Mouse (Mus musculus) neutrophil, adult 5-6 weeks (primary cell): ENCODE data around the gene Fam228b. TPM values are rescaled to one million over a fixed set of nuclear protein-coding genes. Genes with fewer than 3 reads are reported as not detected.
"Not testable (repeated sequence)": the region's sequence is repeated elsewhere in the genome, so short reads cannot be mapped to it uniquely, and the experiment has no call there.

Experiments used
- ATAC-seq: fragments of 151-379, 151-347 bp; 2 replicates; pipeline ENCODE4 v1.8.0; 2017; ENCODE audit warnings: mild to moderate bottlenecking, moderate TSS enrichment; ENCODE audit not compliant: insufficient number of reproducible peaks, poor library complexity, low FRiP score, severe bottlenecking; ENCODE audit errors: extremely low read depth
- total RNA-seq: library from RNA; stranded (forward); fragments of 200-1000 nt; gene quantifications from 2 replicates; pipeline ENCODE4 v1.2.3, GENCODE M21; 2017

Gene Fam228b
- 0.49 and 0.70 TPM in 2 replicates for total RNA-seq

DNA sequence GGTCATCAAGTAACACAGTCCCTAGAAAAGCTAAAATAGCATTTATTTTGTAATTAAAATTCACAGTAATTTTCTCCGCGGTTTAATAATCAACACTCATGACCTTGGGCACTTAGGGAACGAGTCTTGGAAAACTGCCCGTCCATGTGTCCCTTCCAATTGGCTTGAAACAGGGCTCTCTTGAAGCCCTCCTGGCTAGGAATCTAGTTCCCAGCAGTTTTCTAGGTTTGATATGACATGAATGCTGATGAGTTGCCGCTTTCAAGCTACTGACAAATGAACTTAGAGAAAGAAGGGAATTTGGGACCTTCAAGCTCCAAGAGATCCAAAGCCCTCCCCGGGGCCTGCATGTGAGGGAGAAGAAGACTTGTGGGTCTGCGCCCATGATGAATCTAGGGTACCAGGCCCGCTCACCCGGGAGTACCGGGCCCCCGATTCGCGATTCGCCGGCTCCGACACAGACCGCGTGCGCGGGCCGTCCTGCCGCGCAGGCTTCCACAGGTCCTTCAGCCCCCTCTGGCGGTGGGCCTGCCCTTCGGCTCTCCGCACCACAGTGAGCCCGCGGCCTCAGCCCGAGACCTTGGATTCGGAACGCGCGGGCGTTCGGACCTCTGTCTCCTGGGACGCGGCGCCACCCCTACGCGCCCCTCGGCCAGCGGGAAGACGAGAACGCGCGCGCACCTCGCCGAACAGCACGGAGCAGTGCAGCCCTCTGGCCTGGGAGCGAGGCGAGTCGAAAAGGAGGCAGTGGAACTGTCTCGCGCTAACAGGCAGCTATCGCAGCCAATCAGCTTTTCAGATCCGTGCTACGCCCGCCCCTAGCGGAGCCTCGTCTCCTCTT, at the start of gene Fam228b, which contains the start of gene Pfn4:
Fam228b (minus strand) TSS at position 776 of the 841 bp plus-strand sequence.
Pfn4 (plus strand) TSS at position 531 of the 841 bp plus-strand sequence.
- peak; percentile 89 for ATAC-seq

DNA sequence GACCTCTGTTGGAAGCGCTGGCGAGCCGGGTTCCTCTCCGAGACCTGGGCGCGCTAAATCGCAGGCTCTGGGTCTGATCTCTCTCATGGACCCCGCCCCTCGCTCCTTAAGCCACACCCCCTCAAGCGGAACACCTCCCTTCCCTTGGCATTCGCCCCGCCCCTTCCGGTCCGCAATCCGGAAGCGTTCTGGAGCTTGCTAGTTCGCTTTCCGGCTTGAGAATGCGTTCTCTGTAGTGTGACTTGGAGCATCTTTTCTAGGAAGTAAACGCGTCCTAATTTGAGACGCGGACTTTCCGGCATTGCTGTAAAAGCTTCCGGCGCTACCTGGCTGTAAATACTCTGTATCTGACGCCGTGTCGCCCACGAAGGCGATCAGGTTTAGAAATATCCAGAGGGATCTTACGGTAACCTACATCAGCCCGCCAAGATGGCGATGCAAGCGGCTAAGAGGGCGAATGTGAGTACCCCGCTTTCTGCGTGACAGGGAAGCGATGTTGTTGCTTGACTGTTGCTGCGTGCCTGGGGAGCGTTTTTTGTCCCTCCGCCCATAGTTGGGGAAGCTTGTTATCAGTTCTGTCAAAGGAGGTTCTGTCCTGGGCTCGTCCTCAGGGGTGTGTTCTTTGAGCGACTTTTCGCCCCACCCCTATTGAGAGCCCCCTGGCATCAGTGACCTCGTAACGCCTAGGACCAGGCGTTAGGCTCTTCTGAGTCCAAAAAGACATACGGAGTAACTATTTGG, 48.5 kb upstream of the Fam228b start, which contains the start of gene Sf3b6:
Sf3b6 (plus strand) TSS at position 184 of the 741 bp plus-strand sequence.
- ATAC-seq, result peak; percentile 98

DNA sequence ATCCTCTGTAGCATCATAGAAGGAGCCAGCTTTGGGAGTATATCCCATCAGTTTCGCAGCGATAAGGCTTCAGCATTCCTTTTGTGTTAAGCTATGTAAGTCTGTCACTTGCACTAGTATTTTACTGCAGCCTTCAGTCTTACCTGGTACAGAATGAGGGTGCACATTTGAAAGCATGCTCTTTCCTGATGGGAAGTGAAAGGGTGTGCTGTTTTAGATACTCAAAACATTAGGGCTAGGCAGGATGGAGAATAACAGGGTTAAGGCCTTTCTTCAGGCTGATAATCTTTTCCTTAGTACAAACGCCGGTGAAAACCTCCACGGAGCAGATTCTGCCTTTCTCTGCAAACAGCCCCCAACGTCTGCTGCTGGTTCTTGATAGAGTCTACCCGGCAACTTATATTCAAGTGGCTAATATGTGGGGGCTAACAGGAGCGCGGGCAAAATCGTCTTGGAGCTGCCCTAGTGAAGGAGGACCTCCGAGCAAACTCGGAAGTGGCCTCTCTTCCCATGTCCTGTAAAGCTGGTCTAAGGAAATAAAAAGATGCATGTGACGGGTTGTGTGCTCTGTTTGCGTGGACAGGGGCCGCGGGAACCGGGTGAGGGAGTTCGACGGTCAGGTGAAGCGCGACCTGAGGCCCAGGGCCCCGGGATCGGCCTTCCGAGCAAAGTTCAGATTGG, 47.8 kb upstream of the Fam228b start:
- no peak for ATAC-seq

DNA sequence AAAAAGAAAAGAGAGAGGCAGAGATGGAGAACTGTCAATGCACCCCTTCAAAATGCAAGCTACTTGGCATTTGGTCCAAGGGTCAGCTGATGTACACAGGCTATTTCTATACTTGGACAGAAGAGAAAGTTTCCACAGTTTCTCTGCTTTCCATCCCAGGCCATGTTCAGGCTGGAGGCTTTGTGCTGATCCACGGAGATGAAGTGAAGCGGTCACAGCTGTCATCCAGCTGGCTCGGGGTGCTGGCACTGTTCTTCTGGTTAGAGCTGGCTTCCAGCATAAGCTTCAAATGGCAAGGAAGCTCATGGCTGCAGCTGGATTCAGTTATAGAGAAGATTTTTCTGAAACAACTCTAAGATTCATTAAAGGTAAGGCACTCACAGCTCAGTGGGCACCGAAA, 44.6 kb upstream of the Fam228b start:
- ATAC-seq, result no peak

DNA sequence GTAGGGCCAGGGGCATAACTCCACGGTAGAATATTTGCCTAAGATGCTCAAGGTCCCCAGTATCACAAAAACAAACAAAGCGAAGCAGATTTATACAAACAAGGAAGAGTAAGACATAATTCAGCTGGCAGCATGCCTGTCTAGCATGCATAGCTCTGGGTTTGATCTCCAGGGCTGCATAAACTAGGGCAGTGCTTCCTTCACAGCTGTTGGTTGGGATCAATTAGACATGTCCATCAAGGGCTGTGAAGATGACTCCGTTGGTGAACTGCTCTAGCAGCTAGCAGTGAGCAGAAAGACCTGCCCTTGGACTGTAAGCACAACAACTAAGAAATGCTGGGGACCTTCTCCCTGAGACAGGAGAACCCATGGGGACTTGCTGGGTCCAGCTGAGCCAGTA, 42.6 kb upstream of the Fam228b start:
- no peak for ATAC-seq

DNA sequence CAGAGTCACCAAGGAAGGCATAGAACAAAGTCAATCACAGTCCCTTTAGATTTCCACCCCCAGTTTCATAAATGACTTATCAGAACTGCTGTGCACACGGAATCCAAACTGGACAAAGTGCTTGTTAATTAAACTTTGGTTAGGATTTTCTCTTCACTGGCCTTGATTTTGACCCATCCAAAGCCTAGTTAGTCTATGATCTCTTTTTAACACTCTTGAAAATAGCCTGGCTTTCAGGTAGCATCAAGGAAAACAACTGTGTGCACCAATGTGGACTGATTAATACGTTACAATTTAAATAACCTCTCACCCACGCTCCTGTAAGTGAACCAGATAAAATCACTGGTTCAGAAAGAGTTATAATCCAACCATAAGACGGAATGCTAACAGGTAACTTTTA, 42.0 kb upstream of the Fam228b start:
- no peak for ATAC-seq

DNA sequence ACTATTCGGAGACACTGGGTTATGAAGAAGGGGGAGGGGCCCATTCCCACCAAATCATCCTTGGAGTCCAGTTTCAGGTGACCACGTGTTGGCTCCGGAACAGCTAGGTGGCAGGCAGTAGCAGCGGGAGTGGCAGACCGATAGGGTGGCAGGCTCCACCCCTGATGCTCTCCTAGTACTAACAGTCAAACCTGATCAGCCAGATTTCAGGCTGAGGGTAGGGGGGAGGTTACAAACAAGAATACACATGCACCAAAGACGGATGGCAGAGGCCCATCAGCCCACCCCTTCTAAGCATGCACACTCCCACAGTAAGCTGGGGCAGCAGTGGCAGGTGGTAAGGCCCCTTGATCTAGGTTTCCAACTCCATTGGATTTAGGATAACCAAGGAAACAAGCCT, 28.4 kb upstream of the Fam228b start:
- not testable (repeated sequence) for ATAC-seq

DNA sequence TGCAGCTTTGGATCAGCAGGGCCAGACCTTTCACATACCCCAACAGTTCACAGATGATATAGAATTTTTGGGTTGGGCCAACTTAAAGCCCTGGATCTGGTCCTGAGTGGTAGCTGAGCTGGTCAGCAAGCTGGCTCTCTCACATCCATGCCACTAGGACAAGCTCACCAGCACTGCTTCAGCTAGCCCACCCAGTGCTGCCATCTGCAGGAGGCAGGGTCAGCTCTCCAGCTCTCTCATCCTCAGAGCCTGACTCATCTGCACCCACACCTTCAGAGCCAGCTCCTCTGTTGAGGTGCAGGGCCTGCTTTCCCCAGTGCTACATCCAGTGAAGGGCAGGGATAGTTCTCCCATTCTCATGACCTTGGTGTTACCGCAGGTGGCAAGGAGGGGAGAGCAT, 24.7 kb upstream of the Fam228b start:
- ATAC-seq, result no peak

DNA sequence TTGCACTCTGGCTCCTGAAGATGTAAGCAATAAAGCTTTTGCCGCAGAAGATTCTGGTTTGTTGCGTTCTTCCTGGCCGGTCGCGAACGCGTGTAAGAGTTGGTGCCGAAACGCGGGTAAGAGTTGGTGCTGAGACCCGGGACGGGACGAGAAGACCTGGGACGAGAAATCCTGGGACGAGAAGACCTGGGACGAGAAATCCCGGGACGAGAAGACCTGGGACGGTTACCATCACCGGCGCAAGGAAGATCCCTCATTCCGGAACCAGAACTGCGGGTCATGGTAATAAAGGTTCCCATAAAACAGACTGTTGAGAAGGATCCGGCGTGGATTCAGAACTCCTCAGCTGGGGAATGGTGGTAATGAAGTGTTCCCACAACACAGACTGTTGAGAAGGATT, 19.1 kb upstream of the Fam228b start:
- ATAC-seq, result not testable (repeated sequence)

DNA sequence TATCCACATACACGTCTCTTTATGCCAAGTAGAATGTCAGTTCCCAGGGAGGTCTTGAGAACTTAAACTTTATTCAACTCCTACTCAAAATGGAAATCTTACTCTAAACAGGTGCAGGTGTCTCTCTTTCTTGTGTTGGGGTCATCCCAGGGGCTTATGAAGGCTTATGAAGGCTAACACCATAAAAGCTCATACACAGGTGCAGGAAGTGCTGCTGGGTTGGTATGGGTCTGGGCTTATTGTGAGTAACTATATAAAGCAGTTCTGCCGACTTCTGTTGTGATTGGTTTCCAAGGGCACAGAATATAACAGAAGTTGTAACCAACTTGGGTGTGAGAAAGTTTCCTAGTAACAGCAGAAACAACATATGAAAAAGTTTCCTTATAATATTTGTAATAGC, 15.4 kb upstream of the Fam228b start:
- no peak for ATAC-seq

DNA sequence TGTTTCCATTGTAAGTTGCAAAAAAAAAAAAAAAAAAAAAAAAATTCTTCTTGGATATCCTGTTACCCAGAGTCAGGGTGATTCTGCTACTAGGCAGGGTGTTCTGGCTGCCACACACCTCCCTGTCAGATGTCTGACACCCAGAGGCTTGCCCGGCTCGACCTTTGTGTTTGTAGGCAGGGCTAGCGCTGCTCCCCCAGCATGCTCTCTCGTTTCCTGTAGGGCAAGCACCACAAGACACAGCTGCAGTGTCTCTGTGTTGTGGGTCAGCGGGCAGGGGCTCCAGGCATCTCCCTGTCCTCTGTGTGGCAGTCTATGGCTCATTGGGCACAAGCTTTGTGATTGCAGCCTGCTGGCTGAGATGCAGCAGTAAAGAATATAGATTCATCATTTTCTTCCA, 14.5 kb upstream of the Fam228b start:
- no peak for ATAC-seq

DNA sequence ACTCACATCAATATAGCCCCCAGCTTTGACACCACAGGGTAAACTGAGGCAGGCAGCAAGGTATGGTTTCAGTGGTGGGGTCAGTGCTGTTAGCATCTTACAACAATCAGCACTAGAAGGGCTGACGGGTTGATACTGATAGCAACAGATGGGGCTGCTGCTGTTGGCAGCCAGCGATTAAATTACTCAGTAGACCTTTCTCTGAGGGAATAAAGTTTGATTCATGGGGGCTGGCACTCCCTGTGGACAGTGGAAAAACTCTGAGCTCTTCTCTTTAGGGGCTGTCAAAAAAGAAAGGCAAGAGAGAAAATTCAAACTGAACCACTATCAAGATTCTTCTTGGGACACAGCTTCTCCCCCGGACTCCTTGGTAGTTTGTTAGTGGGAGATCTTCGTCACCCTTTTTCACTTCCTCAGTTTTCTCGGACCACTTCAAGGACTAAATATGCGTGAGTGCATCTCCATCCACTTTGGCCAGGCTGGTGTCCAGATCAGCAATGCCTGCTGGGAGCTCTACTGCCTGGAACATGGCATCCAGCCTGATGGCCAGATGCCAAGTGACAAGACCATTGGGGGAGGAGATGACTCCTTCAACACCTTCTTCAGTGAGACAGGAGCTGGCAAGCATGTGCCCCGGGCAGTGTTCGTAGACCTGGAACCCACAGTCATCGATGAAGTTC, 12.8 kb upstream of the Fam228b start:
- not testable (repeated sequence) for ATAC-seq

DNA sequence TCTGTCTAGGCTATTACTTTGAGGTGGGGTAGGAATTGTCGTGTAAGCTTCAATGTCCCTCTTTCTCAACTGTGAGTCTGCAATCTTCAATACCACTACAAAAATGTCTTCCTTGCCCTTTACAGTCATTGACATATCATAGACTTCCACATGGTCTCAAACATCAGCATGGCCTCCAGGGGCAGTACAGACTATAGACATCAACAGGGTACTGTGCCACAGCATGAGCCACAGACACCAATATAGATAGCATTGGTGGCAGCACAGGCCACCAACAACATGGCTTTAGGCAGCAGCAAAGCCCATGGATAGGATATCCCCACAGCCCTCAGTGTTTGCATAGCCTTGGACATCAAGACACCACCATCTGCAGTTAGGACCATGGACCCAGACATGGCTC, 12.2 kb upstream of the Fam228b start:
- ATAC-seq, result no peak

DNA sequence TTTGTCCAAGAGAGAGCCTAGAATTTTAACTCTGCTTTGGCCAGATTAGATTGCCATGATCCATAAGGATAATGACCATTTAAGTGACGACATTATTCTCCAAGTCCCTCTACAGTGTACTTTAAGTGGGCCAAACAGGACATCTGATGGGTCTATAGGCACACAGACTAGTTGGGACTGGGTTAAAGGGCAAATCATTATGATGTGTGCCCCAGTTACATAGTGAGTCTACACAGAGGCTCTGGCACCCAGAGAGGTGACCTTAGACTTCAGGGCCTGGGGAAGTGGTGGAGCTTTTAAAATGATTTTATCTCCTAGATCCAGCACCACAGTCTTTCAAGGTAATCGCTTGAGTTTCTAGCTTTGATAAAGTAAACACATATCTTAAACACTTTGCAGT, 11.2 kb upstream of the Fam228b start:
- no peak for ATAC-seq

DNA sequence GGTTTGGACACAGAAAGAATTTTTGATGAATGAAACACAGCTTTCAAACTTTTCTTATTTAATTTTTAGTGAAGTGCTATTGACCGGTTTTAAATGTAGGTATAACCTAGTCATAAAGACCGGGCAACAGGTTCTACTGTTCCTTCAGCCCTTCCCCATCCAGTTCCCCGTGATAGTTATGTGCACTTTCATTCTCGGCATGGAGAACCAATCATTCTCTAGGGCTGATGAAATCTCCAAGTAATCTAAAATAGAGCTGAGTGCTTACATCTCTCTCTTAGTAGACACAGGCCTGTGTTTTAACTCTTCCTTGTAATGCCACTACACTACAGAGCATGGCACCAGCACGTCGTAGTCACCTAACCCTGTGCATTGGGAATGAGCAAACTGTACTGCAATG, 8.7 kb upstream of the Fam228b start:
- no peak for ATAC-seq

DNA sequence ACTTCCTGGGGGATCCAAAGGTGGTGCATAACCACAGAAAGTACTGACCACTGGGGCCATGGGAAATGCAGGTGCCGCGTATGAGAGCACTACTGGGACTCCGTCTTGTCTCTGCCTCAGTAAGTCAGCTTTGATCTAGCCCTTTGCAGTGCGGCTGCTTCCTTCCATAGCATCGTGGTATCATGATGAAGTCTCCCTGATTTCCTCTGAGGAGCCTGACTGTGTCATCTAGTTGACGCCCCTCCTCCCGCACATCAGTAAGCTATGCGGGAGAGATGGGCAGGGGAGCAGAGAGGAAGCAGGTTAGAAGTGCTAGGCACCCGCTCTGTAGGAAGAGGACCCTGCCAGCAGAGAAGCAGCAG, 6.5 kb upstream of the Fam228b start:
- ATAC-seq, result no peak

DNA sequence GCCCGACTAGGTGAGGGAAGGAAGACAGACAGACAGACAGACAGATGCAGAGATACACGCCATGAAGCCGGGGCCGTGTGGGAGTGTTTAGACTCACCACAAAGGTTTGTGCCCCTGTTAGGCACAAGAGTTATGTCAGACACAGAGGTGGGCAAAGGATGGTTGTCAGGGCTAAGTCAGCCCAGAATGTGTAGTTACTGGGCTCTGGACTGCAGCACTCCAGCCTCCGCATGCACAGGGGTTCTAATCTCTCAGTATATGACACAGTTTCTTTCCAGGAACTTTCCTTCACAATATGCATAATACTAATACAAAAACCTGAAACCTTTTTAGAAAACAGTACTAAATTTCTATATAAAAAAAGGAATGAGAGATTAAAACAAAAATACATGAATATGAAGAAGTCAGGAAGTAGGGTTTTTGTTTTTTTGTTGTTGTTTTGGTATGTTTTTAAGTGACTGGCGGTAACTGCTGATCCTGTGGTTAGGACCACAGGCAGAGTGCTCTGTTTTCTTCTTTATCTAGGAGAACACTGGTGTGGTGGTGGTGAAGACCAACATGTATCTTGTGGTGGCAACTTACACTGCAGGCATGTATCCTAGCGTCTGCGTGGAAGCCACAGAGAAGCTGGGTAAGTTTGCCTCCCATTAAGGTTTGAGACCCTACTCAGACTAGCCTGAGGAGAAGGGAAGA, 6.0 kb upstream of the Fam228b start:
- no peak for ATAC-seq

DNA sequence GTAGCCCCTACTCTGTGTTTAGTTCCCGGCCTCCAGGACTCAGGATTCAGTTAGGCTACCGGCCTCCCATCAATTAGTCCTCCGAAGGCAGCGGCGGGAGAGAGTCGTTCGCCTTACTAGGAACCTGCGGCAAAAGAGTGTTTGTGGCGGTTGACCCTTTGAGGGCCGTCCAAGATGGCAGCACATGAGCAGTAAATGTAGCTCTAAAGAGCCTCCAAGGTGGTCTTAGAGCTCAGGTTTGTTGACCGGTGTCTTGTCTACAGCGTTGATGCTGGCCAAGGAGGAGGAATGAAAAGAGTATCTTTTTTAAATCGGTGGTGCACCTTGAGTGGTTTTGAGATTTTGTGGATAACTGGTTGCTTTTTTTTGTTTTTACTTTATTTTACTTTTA, 261 bp upstream of the Fam228b start:
- ATAC-seq, result no peak

DNA sequence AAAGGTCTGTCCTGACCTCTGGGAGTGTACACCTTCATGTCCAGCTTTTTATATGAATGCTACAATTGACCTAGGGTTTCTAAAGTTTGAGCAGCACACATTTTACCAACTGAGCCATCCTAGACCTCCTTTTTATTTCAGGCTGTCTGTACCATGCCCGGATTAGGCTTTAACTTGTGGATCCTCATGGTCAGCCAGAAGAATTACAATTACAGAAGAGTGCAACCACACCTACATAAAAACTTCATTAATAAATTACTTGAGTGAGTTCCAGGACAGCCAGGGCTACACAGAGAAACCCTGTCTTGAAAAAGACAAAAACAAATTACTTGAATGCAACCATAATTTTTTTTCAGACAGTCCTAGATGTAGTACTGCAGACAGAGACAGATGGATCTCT, 12.0 kb downstream of the Fam228b start:
- no peak for ATAC-seq
